Mouse (Mus musculus): Measurements from ENCODE around the gene Prpsap2.

GRCm38 (mm10) chr11:61720636-61721035 lies 41.3 kb downstream of the Prpsap2 start, which contains the start of gene Slc5a10:
- TF ChIP-seq POLR2A (IDR thresholded peaks at IDR 0.05; ENCODE audit: insufficient read depth, low read depth, low read length), result no peak
- TF ChIP-seq CTCF (IDR thresholded peaks at IDR 0.05), result no peak

All from heart, adult 2 months (tissue).